Mouse (Mus musculus) lung, embryonic 16.5 days (tissue): ENCODE measurements at regions not wholly inside any gene's neighbourhood (a gene's known extent, or its start where the extent isn't known, plus 50 kb on each side); places are given as distances from the start of the nearest gene placed in this dataset.

Source experiments
- ATAC-seq: fragments of 200-750 bp; cut with Nextera tagmentation; 2 replicates; pipeline ENCODE4 v1.8.0; 2017; ENCODE audit warnings: low read depth, mild to moderate bottlenecking, moderate library complexity
- H3K27ac ChIP-seq: fragments of 300-500 bp; sonication (generic); 2 replicates; pipeline ENCODE4 v1.5.1; 2014; ENCODE audit warnings: mild to moderate bottlenecking, control low read depth, low read length
- H3K27me3 ChIP-seq: fragments of 300-500 bp; sonication (generic); 2 replicates; pipeline ENCODE4 v1.6.1; 2014; ENCODE audit warnings: low read depth, low read length, mixed read lengths; ENCODE audit not compliant: control insufficient read depth, insufficient read depth
- H3K36me3 ChIP-seq: fragments of 300-500 bp; sonication (generic); 2 replicates; pipeline ENCODE4 v1.6.1; 2014; ENCODE audit warnings: low read length; ENCODE audit not compliant: control insufficient read depth, insufficient read depth
- H3K4me1 ChIP-seq: fragments of 300-500 bp; sonication (generic); replicated peaks from 2 replicates; pipeline ENCODE4 v1.6.1; 2014; ENCODE audit warnings: low read length, mixed read lengths; ENCODE audit not compliant: control insufficient read depth, insufficient read depth
- H3K4me2 ChIP-seq: fragments of 300-500 bp; sonication (generic); 2 replicates; pipeline ENCODE4 v1.6.1; 2014; ENCODE audit warnings: low read depth, low read length, control low read depth
- H3K4me3 ChIP-seq: fragments of 300-500 bp; sonication (generic); 2 replicates; pipeline ENCODE4 v1.5.1; 2014; ENCODE audit warnings: mild to moderate bottlenecking, low read length, control low read depth
- H3K9ac ChIP-seq: fragments of 300-500 bp; sonication (generic); 2 replicates; pipeline ENCODE4 v1.6.1; 2014; ENCODE audit warnings: low read length, control low read depth
- H3K9me3 ChIP-seq: fragments of 300-500 bp; sonication (generic); 2 replicates; pipeline ENCODE4 v1.6.1; 2016; ENCODE audit warnings: low read length; ENCODE audit not compliant: control insufficient read depth
- WGBS: fragments of 180-500 bp; shearing (Covaris S2); extraction: QIAGEN DNeasy Blood & Tissue Kit; methylation state at CpG from one replicate; pipeline ENCODE4 v1.1.7; 2014; 5-methylcytosine and 5-hydroxymethylcytosine counted together

DNA sequence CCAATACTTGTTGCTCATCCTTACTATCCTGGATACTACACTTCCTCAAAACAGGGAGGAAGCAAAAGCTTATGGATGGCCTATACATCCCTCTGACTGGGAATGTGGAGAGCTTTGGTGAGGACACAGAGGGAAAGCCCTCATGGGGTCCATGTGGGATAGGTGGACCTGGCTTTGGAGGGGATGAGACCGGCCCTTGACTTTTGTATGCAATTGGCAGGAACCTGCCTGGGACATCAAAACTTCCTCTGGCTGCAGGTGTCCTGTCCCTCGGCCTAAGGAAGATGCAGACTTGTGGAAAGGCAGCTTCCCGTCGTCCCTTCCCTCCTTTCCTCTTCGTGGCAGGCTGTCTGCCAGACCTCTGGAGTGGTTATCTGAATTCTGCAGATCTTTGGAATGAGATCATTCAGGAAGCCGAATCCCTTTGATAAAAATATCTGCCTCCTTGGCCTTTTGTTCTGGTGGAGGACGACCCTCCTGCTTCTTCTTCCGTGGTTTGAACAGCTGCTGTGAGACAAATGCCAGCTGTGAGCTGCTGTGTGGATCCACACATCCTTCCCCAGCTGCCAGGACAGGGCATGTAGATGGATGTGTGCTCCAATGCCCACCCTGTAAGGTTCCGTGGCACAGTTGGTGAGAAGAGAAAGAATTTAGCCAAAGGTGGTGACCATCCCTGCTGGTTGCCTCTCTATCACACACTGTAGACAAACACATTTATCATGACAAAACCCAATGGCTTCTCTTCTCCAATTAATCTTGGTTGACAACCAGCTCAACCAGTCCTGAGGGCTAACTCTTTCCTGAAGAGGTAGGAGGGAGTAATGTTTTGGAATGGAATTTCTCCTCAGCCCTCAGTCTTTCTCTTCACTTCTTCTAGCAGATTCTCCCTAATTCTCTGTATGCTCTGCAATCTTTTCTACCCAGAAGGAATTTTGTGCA, 57.9 kb upstream of the Rapgef5 start:
- WGBS, result 8% methylated on average over 9 of the region's 9 CpGs
- ATAC-seq, result peak; percentile 91
- H3K27ac ChIP-seq, result peak overlapping the region; percentile 33

GRCm38 (mm10) chr12:117459541-117459940, 56.7 kb upstream of the Rapgef5 start:
- WGBS, result 69% methylated on average over 4 of the region's 4 CpGs
- H3K4me3 ChIP-seq, result no peak overlapping the region
- H3K36me3 ChIP-seq, result no peaks in the 10 kb centered on the region
- peaks cover 9% of the 10 kb centered on the region for H3K4me1 ChIP-seq
- no peak for ATAC-seq
- no peak overlapping the region for H3K4me2 ChIP-seq
- H3K27ac ChIP-seq, result no peak overlapping the region
- H3K9ac ChIP-seq, result no peak overlapping the region
- H3K9me3 ChIP-seq, result no peaks in the 10 kb centered on the region
- H3K27me3 ChIP-seq, result no peaks in the 10 kb centered on the region

More for the DNA sequence above, 57.9 kb upstream of the Rapgef5 start:
- Histone ChIP-seq H3K4me1 (peaks cover 9% of the 10 kb centered on the region), H3K9me3 (no peaks in the 10 kb centered on the region), H3K4me3 (no peak overlapping the region), H3K9ac (no peak overlapping the region), H3K36me3 (no peaks in the 10 kb centered on the region), H3K27me3 (no peaks in the 10 kb centered on the region), H3K4me2 (no peak overlapping the region)

DNA sequence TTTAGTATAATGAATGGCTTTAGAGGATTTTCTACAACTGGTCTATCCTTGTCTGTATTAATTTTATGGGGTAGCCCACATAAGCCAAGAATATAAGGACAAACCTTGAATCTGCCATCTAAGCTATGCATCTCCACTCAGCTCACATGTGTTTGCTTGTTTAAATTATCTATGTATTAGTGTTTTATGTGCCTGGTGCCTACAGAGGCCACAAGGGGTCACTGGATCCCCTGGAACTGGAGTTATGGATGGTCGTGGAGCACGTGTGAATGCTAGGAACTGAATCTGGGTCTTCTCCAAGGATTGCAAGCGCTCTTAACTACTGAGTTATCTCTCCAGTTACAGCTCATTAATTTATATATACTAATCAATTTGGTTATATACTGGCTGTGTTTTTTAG, 51.1 kb upstream of the Rapgef5 start:
- ATAC-seq, result no peak
- Histone ChIP-seq H3K36me3 (no peaks in the 10 kb centered on the region), H3K9ac (no peak overlapping the region), H3K4me2 (no peak overlapping the region), H3K27ac (no peak overlapping the region), H3K27me3 (no peaks in the 10 kb centered on the region), H3K9me3 (no peaks in the 10 kb centered on the region), H3K4me1 (0 out of 2 replicates have a peak, but pooled peaks cover 3% of the 10 kb centered on the region), H3K4me3 (no peak overlapping the region)
- 60% methylated on average over 3 of the region's 3 CpGs for WGBS

DNA sequence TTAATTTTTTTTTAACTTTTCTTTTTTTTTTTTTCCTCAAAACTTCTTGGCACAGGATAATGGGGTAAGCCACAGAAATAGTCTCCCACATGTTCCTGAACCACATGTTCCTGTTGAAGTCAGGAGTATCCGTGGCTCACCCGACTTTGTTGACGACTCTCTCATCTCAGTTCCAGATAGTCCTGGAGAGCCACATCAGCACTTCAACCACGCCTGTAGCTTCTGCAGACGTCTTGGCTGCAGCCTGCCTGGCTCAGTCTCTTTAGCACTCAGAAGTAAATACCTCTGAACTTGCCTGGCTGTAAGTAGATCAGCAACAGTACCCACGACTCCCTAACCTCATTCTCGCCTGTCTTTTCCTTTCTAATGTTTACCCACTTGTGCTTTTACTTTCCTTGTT, 50.3 kb upstream of the Rapgef5 start:
- no peak overlapping the region for H3K4me3 ChIP-seq
- H3K4me1 ChIP-seq, result 0 out of 2 replicates have a peak, but pooled peaks cover 3% of the 10 kb centered on the region
- H3K9me3 ChIP-seq, result no peaks in the 10 kb centered on the region
- H3K36me3 ChIP-seq, result no peaks in the 10 kb centered on the region
- WGBS, result 22% methylated on average over 7 of the region's 7 CpGs
- H3K9ac ChIP-seq, result no peak overlapping the region
- no peaks in the 10 kb centered on the region for H3K27me3 ChIP-seq
- H3K27ac ChIP-seq, result no peak overlapping the region
- H3K4me2 ChIP-seq, result no peak overlapping the region
- no peak for ATAC-seq
